Mouse (Mus musculus) liver, embryonic 12.5 days (tissue): ENCODE results near the gene Zfp710. TPM values are rescaled to one million over a fixed set of nuclear protein-coding genes. Genes with fewer than 3 reads are reported as not detected.

Experiments used
- ATAC-seq: fragments of 200-750 bp; cut with Nextera tagmentation; 2 replicates; pipeline ENCODE4 v1.8.0; 2017; ENCODE audit warnings: moderate number of reproducible peaks, mild to moderate bottlenecking, moderate library complexity
- H3K27ac ChIP-seq: fragments of 300-500 bp; sonication (generic); 2 replicates; pipeline ENCODE4 v1.5.1; 2016; ENCODE audit warnings: mild to moderate bottlenecking
- H3K27me3 ChIP-seq: fragments of 300-500 bp; sonication (generic); replicated peaks from 2 replicates; pipeline ENCODE4 v1.6.1; 2016; ENCODE audit warnings: mild to moderate bottlenecking, moderate library complexity
- H3K36me3 ChIP-seq: fragments of 300-500 bp; sonication (generic); 2 replicates; pipeline ENCODE4 v1.6.1; 2016; ENCODE audit warnings: mild to moderate bottlenecking, moderate library complexity
- H3K4me1 ChIP-seq: fragments of 300-500 bp; sonication (generic); 2 replicates; pipeline ENCODE4 v1.6.1; 2016
- H3K4me2 ChIP-seq: fragments of 300-500 bp; sonication (generic); 2 replicates; pipeline ENCODE4 v1.6.1; 2016; ENCODE audit warnings: mild to moderate bottlenecking, moderate library complexity
- H3K4me3 ChIP-seq: fragments of 300-500 bp; sonication (generic); 2 replicates; pipeline ENCODE4 v1.5.1; 2016; ENCODE audit warnings: mild to moderate bottlenecking, moderate library complexity
- H3K9ac ChIP-seq: fragments of 300-500 bp; sonication (generic); 2 replicates; pipeline ENCODE4 v1.6.1; 2016; ENCODE audit warnings: mild to moderate bottlenecking, moderate library complexity
- H3K9me3 ChIP-seq: fragments of 300-500 bp; sonication (generic); replicated peaks from 2 replicates; pipeline ENCODE4 v1.6.1; 2016; ENCODE audit warnings: mild to moderate bottlenecking, moderate library complexity
- WGBS: fragments of 180-500 bp; shearing (Covaris S2); methylation state at CpG from one replicate; pipeline ENCODE4 v1.1.7; 2016; ENCODE audit not compliant: insufficient replicate concordance; 5-methylcytosine and 5-hydroxymethylcytosine counted together
- polyA plus RNA-seq: library from polyadenylated mRNA; unstranded; fragments of >200 nt; fragmentation: Nextera tagmentation; extraction: Ambion mirVana; gene quantifications from 2 replicates; pipeline ENCODE4 v1.2.1, GENCODE M21; 2016

Gene Zfp710
- polyA plus RNA-seq, 1 experiment from 2014 or later, result 7.2 TPM

- Histone ChIP-seq H3K9ac (no peak overlapping the region), H3K4me3 (no peak overlapping the region), H3K36me3 (no peaks in the 10 kb centered on the region), H3K4me1 (peaks cover 65% of the 10 kb centered on the region), H3K27me3 (no peaks in the 10 kb centered on the region), H3K4me2 (no peak overlapping the region), H3K9me3 (no peaks in the 10 kb centered on the region), H3K27ac (no peak overlapping the region)
- WGBS, result 76% methylated on average over 17 of the region's 17 CpGs
- no peak for ATAC-seq
Measured at GRCm38 (mm10) chr7:80062083-80062826, 37.6 kb downstream of the Zfp710 start.

- Histone ChIP-seq H3K36me3 (no peaks in the 10 kb centered on the region), H3K27me3 (no peaks in the 10 kb centered on the region), H3K27ac (0 out of 2 replicates have a peak overlapping the region, but pooled peaks have one; percentile 18), H3K4me1 (peaks cover 58% of the 10 kb centered on the region), H3K9me3 (no peaks in the 10 kb centered on the region), H3K9ac (no peak overlapping the region), H3K4me2 (no peak overlapping the region), H3K4me3 (no peak overlapping the region)
- 52% methylated on average over 5 of the region's 5 CpGs for WGBS
- ATAC-seq, result no peak
Measured at GRCm38 (mm10) chr7:80063244-80063643, 38.6 kb downstream of the Zfp710 start.

GRCm38 (mm10) chr7:80063902-80064736 lies 39.5 kb downstream of the Zfp710 start:
- Histone ChIP-seq H3K27ac (no peak overlapping the region), H3K4me2 (no peak overlapping the region), H3K4me1 (peaks cover 58% of the 10 kb centered on the region), H3K36me3 (no peaks in the 10 kb centered on the region), H3K27me3 (no peaks in the 10 kb centered on the region), H3K4me3 (no peak overlapping the region), H3K9me3 (no peaks in the 10 kb centered on the region), H3K9ac (no peak overlapping the region)
- 47% methylated on average over 15 of the region's 15 CpGs for WGBS
- no peak for ATAC-seq

- H3K9me3 ChIP-seq, result no peaks in the 10 kb centered on the region
- H3K27ac ChIP-seq, result no peak overlapping the region
- 68% methylated on average over 3 of the region's 3 CpGs for WGBS
- no peak overlapping the region for H3K4me2 ChIP-seq
- ATAC-seq, result no peak
- no peaks in the 10 kb centered on the region for H3K36me3 ChIP-seq
- peaks cover 59% of the 10 kb centered on the region for H3K4me1 ChIP-seq
- no peak overlapping the region for H3K4me3 ChIP-seq
- no peak overlapping the region for H3K9ac ChIP-seq
- H3K27me3 ChIP-seq, result no peaks in the 10 kb centered on the region
Measured at GRCm38 (mm10) chr7:80065250-80065649, 40.6 kb downstream of the Zfp710 start.

GRCm38 (mm10) chr7:80066675-80067455 lies 42.3 kb downstream of the Zfp710 start:
- H3K27me3 ChIP-seq, result no peaks in the 10 kb centered on the region
- H3K4me2 ChIP-seq, result no peak overlapping the region
- H3K4me3 ChIP-seq, result no peak overlapping the region
- no peaks in the 10 kb centered on the region for H3K9me3 ChIP-seq
- no peak for ATAC-seq
- H3K4me1 ChIP-seq, result peaks cover 66% of the 10 kb centered on the region
- H3K9ac ChIP-seq, result no peak overlapping the region
- no peaks in the 10 kb centered on the region for H3K36me3 ChIP-seq
- 76% methylated on average over 13 of the region's 13 CpGs for WGBS
- no peak overlapping the region for H3K27ac ChIP-seq

- WGBS, result 83% methylated on average over 5 of the region's 7 CpGs
- Histone ChIP-seq H3K4me1 (peaks cover 65% of the 10 kb centered on the region), H3K9ac (no peak overlapping the region), H3K36me3 (no peaks in the 10 kb centered on the region), H3K4me3 (no peak overlapping the region), H3K9me3 (no peaks in the 10 kb centered on the region), H3K4me2 (no peak overlapping the region), H3K27me3 (no peaks in the 10 kb centered on the region), H3K27ac (no peak overlapping the region)
- ATAC-seq, result no peak
Measured at GRCm38 (mm10) chr7:80068341-80068740, 43.7 kb downstream of the Zfp710 start.

- Histone ChIP-seq H3K9ac (no peak overlapping the region), H3K36me3 (no peaks in the 10 kb centered on the region), H3K27me3 (no peaks in the 10 kb centered on the region), H3K9me3 (no peaks in the 10 kb centered on the region), H3K4me1 (peaks cover 61% of the 10 kb centered on the region), H3K4me2 (no peak overlapping the region), H3K27ac (peak overlapping the region; percentile 46), H3K4me3 (no peak overlapping the region)
- no peak for ATAC-seq
- 29% methylated on average over 13 of the region's 13 CpGs for WGBS
Measured at GRCm38 (mm10) chr7:80069615-80070327, 45.2 kb downstream of the Zfp710 start.

- Histone ChIP-seq H3K9me3 (no peaks in the 10 kb centered on the region), H3K36me3 (no peaks in the 10 kb centered on the region), H3K4me1 (peaks cover 70% of the 10 kb centered on the region), H3K4me3 (no peak overlapping the region), H3K27ac (no peak overlapping the region), H3K4me2 (no peak overlapping the region), H3K27me3 (no peaks in the 10 kb centered on the region), H3K9ac (no peak overlapping the region)
- 53% methylated on average over 9 of the region's 9 CpGs for WGBS
- ATAC-seq, result no peak
Measured at GRCm38 (mm10) chr7:80071209-80071608, 46.6 kb downstream of the Zfp710 start.

- ATAC-seq, result no peak
- Histone ChIP-seq H3K4me2 (no peak overlapping the region), H3K36me3 (no peaks in the 10 kb centered on the region), H3K27ac (no peak overlapping the region), H3K4me1 (peaks cover 81% of the 10 kb centered on the region), H3K4me3 (no peak overlapping the region), H3K9me3 (no peaks in the 10 kb centered on the region), H3K27me3 (no peaks in the 10 kb centered on the region), H3K9ac (no peak overlapping the region)
- WGBS, result 78% methylated on average over 6 of the region's 6 CpGs
Measured at GRCm38 (mm10) chr7:80072297-80072696, 47.7 kb downstream of the Zfp710 start.

- Histone ChIP-seq H3K27ac (0 out of 2 replicates have a peak overlapping the region, but pooled peaks have one; percentile 52), H3K9me3 (no peaks in the 10 kb centered on the region), H3K4me3 (no peak overlapping the region), H3K4me2 (no peak overlapping the region), H3K27me3 (no peaks in the 10 kb centered on the region), H3K9ac (no peak overlapping the region), H3K36me3 (no peaks in the 10 kb centered on the region), H3K4me1 (peaks cover 88% of the 10 kb centered on the region)
- WGBS, result 65% methylated on average over 8 of the region's 8 CpGs
- ATAC-seq, result no peak
Measured at GRCm38 (mm10) chr7:80073506-80073905, 48.9 kb downstream of the Zfp710 start.

GRCm38 (mm10) chr7:80074921-80075441 lies 50.4 kb downstream of the Zfp710 start:
- Histone ChIP-seq H3K4me1 (peaks cover 86% of the 10 kb centered on the region), H3K4me2 (peak overlapping the region; percentile 36), H3K9ac (peak overlapping the region; percentile 4; the same call in 1 of the 2 replicates), H3K27me3 (no peaks in the 10 kb centered on the region), H3K9me3 (no peaks in the 10 kb centered on the region), H3K36me3 (no peaks in the 10 kb centered on the region), H3K4me3 (no peak overlapping the region), H3K27ac (peak overlapping the region; percentile 52)
- ATAC-seq, result peak; percentile 79
- 16% methylated on average over 5 of the region's 5 CpGs for WGBS
